Mouse (Mus musculus): ENCODE measurements around the gene Ttc30a2. TPM values are rescaled to one million over a fixed set of nuclear protein-coding genes. Genes with fewer than 3 reads are reported as not detected.
"Not testable (repeated sequence)": the region's sequence is repeated elsewhere in the genome, so short reads cannot be mapped to it uniquely, and the experiment has no call there.

Ttc30a2 gene
- total RNA-seq, 2 experiments from 2014 or later = 1.7 to 1.9 TPM

DNA sequence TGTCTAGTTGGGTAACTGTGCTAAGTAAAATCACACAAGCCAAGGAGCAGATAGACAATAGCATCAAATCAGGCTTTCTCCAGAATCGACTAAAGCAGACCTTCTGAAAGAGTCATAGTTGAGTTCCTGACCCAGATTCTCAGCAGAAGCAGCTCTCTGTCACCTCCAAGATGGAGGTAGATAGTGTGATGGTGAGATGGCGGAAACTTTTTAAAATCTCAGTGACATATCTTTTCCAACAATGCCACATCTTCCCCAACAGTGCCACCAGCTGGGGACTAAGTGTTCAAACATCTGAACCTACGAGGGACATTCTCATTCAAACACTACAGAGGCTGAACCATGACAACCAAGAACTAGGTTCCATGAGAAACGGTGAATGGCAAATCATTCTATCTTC, 4.7 kb upstream of the Ttc30a2 start:
- no peak for DNase-seq (ENCODE audit: low spot score)
- intact Hi-C loops (cut with DNase I) = no loop called here

DNA sequence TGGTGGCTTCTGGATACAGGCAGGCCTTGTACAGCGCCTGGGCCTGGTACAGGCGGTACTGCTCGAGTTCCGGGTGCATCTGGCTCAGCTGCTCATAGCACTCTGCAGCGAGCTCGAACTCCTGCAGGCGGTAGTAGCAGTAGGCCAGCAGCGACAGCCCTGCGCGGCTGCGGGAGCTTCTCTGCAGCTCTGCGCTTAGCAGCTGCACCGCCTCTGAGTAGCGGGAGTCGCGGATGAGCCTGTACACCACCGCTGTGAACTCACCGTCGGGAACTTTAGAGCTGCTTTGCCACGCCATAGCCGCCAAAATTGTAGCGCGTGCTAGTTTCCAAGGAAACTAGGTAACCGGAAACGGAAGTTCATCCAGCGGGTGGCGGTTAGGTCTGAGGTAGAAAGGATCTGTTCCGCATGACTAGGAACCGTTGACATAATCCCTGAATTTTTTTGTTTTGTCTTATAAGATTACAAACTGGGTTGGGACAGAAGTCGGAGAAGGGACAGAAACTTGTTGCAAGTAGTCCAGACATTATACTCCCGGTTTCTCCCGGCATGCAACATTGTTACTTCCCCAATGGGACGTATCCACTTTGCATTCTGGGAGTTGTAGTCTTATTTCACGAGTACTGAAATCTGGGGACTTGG, 3.6 kb upstream of the Ttc30a2 start, which contains the start of gene Ttc30a1:
Gene Ttc30a1, minus strand, starts transcription at position 528 of the 642 bp plus-strand sequence.
- intact Hi-C loops (cut with DNase I) = not testable (repeated sequence)

DNA sequence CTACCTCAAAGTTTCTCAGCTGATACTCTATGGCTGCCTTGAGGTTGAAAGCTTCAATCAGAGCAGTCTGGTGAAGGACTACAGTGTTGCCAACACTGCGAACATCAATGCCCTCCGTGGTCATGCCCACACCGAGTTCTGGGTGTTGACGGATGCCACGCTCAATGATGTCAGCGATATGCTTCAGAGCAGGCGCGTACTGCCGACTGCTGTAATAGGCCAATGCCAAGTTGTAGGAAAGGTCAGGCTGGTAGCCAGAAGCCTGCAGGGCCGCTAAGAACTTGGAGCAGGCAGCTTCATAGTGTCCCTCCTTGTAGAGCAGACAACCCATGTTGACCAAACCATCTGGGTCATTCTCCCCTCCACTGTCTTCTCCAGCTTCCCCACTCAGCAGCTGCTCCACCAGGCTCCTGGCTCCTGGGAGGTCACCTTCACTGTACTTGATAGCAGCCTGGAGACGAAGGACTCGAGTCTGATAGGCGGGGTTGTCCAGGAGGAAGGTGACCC, 3.0 kb upstream of the Ttc30a2 start:
- intact Hi-C loops (cut with DNase I); DNase-seq (ENCODE audit: low spot score): not testable (repeated sequence)

More for the DNA sequence above, 3.6 kb upstream of the Ttc30a2 start, which contains the start of gene Ttc30a1:
- DNase-seq (ENCODE audit: low spot score) = peak; percentile 55

DNA sequence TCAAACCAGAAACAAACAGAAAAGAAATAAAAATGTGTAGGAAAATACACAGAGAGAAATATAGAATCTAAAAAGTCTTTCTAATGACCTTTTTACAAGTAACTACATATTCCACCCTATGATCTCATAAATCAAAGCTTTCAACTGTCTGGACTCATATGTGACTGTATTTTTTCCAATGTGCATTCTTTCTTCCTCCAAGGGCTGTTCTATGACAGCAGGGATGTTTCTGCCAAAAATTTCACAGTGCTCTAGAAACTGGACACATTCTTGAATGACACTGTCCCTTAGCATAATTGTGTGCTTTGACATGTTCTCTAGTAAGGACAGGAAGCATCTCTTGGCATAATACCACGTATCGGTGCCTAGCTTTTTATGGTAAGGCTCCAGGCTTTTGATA, 1.9 kb downstream of the Ttc30a2 start:
- intact Hi-C loops (cut with DNase I); DNase-seq (ENCODE audit: low spot score): not testable (repeated sequence)

DNA sequence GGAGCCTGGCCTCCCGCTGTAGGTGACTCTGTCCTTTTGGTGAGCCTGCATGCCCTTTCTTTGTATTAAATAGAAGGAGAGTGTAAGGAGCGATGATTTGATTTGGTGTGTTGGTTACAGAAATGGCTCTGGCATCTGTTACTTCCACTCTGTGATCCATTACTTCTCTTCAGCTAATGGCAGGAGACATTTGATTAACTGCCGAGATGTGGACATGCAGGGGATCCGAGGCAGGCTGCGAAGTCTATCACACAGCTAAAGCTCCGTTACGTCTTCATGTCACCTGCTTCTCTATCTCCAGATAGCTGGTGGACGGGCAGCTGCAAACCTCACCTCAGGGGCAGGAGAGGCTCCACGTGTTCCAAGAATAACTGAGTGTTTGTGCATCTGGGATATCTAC, 3.8 kb downstream of the Ttc30a2 start:
- intact Hi-C loops (cut with DNase I) = loop anchor here (5.0 kb wide), 1 partner anchor 37 kb away; the partner anchor contains the start of gene Ttc30b
- DNase-seq (ENCODE audit: low spot score) = no peak

DNA sequence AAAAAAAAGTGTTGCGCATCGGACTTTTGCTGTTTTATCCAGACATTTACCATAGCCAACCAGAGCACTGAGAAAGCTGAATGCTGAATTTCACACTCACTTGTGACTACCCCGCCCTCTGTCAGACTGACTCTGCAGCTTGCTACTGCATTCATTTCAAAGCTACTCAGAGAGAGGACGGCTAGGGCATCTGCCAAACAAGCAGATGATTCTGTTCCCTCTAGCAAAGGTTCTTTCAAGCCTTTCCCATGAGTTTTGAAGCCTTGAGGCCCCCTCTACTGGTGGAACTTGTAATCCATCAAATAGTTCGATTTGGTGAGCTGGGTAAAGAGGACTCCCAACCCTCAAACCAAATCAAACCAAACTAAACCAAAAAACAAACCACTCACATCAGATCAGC, 13.0 kb downstream of the Ttc30a2 start:
- intact Hi-C loops (cut with DNase I) = loop anchor here (1.0 to 5.0 kb wide), 4 partner anchors 38 to 358 kb away; no protein-coding TSS in a partner anchor
- peak; percentile 27 for DNase-seq (ENCODE audit: low spot score)

DNA sequence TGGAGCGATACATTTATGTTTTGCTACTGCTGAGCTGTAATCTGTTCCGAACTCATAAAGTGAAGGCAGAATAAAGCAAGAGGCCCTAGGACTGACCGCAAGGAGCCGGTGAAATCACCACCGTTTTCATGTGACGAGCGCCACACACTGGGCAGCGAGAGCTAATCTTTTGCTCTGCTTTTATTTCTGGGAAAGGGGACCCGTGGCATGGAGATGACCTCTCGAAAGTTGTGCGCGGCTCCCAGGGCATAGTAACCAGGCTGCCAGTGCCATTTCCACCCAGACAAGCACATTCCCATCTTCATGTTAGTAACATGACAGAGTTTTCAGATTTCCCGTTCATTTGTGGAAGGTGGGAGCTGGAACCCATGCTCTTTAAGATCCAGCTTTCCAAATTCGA, 13.5 kb downstream of the Ttc30a2 start:
- peak; percentile 50 for DNase-seq (ENCODE audit: low spot score)
- intact Hi-C loops (cut with DNase I) = loop anchor here (1.0 to 5.0 kb wide), 4 partner anchors 37 to 357 kb away; no protein-coding TSS in a partner anchor

DNA sequence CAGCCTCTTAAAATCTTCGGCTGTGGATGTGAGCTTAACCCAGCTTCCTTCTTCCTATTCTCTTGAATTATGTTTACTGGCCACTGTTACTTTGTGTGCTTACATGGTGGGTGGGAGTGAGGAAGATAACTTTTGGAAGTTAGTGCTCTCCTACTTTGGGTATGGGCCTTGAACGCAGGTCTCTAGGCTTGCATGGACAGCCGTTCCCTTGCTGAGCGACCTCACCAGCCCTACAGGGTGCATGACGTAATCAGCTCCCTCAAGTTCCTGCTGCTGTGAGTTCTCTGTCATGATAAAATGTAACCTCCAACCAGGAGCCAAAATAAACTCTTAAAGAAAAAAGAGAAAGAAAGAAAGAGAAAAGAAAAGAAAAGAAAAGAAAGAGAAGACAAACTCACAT, 13.9 kb downstream of the Ttc30a2 start:
- intact Hi-C loops (cut with DNase I) = loop anchor here (1.0 to 5.0 kb wide), 4 partner anchors 37 to 357 kb away; no protein-coding TSS in a partner anchor
- DNase-seq (ENCODE audit: low spot score) = no peak

DNA sequence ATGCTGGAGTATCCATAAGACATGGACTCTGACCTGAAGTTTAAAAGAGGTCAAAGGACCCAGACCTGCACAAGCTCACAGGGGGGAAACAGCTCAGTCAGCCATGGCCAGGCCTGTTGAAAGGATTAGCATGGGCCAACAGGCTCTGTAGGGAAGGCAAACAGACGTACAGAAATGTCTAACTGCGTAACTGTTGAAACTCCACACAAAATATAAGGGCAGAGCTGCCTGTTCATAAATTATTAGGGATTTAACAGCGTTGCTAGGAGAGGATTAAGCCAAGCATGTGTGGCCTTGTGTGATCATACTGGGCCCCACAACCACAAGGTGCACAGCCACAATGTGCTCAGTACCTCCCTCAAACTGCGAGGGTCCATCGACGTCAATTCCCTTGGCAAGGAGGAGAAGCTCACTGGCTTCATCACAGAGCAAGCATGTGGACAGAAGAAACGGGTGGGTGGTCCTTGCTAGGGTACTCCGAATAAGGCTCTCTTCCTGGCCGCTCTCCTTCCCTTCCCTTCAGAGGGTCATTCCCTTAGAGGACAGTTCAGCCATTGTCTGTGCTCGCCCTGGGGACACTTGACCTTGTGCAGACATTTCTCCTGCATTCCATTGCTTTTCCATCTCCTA, 14.6 kb downstream of the Ttc30a2 start:
- no peak for DNase-seq (ENCODE audit: low spot score)
- intact Hi-C loops (cut with DNase I) = loop anchor here (5.0 kb wide), 3 partner anchors 36 to 356 kb away; no protein-coding TSS in a partner anchor

DNA sequence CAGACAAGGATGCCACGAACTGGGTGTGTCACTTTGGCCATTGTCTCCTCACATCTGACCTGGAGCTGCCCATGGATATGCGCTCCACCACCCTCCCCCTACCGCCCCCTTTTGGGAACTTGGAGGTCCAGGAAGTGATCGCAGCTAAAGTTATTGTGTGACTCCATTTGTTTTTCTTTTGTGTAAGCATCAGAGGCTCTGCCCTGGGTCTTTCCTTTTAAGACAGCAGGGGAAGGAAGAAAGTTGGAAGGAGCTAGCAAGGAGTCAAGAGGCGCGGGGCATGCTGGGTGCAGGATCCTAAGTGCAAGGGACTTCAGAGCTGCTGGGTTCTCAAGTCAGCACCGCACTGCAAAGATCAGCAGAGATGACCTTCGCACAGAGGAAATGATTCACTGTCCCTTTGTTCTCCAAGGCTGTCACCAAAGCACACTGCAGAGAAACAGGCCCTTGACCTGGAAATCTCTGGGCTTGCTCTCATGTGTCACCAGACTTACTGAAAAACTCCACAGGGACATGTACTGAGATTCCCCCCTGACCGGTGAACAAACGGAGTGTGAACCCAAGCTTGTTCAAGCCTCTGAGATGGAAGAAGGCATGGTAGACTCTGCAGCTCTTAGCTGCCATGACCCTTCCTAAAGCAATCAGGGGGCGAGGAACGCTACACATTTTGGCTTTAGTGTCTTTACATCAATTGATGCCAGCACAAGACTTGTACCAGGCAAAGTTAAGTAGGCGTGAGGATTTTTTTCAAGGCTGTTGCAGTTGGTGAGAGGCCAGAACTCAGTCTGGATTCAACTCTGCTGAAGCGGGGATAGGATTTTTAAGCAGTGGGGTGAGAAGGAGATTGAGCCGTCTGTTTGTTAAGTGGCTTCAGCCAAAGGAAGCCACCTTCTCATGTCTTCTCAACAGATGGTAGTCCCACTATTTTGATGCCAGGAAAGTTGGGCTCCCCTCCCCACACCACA, 17.3 kb downstream of the Ttc30a2 start:
- intact Hi-C loops (cut with DNase I) = loop anchor here (5.0 kb wide), 3 partner anchors 33 to 353 kb away; no protein-coding TSS in a partner anchor
- peak; percentile 5 for DNase-seq (ENCODE audit: low spot score)

DNA sequence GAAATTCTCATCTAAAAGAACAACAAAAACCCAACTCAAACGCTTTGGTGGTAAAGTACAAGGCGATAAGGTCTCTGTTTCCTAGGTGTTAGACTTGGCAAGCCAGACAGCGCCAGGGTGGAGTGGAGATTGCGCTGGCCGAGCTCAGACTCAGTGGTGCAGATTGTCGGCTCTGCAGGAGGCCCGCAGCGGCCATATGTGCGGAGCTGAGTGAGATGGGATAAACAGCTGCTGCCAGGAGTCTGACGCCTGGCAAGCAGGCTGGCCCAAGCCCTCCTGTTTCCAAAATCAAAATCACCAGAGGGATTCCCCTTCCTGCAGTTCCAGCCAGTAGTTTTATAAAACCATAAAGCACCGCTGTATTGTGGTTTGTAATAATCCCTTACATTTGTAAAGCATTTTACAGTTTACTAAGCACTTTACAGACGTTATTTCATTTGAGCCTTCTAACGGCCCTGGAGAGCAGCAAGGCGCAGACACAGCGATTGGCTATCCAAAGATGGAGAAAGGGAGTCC, 18.1 kb downstream of the Ttc30a2 start:
- intact Hi-C loops (cut with DNase I) = loop anchor here (5.0 kb wide), 3 partner anchors 33 to 353 kb away; no protein-coding TSS in a partner anchor
- DNase-seq (ENCODE audit: low spot score) = no peak

DNA sequence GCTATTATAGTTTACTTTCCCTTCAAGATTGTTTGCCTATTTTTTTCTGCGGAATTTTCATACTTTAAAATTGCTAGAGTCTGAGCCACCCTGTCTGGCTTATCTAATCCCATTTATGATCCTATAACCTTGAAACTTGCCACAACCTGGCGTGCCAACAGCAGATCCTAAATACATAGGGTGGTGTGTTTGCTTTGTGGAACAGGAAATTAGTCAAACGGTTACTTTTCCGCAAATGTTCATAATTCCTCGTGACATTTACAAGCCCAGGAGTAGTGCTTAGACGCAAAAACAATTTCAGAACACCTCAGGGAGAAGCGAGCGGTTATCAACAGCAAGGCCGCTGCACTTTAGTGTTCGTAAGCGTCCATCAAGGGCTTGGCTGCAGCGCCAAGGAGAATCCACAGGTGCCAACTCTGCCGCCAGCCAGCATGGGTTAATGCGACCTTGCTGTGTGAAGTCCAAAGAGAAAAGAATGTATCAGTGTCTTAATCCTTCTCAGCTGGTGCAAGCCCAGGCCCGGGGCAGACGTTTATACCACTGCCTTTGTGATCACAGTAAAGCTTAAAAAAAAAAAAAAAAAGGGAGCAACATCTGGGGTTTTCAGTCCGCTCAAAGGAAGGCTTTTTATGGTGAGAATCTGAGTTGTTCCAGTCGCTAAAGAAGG, 18.7 kb downstream of the Ttc30a2 start:
- intact Hi-C loops (cut with DNase I) = no loop called here
- no peak for DNase-seq (ENCODE audit: low spot score)

DNA sequence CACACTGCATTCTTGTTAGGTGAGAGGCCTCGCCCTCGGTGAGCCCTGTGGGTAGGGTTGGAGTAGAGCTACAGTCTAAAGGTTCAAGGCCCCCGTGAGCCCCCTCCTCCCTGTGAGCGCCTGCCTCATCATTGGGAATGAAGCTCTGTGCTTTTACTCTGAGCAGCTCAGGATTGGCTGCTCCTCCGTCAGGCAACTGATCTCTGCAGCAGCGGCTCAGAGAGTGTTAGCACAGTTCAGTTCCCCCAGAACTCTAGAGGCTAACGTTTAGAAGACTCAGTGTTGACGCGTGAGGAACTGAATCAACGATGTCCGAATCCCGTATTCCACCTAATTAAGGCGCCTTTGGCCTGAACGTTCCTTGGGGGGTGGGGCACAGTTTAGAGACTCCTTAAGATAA, 22.3 kb downstream of the Ttc30a2 start:
- DNase-seq (ENCODE audit: low spot score) = no peak
- intact Hi-C loops (cut with DNase I) = no loop called here

DNA sequence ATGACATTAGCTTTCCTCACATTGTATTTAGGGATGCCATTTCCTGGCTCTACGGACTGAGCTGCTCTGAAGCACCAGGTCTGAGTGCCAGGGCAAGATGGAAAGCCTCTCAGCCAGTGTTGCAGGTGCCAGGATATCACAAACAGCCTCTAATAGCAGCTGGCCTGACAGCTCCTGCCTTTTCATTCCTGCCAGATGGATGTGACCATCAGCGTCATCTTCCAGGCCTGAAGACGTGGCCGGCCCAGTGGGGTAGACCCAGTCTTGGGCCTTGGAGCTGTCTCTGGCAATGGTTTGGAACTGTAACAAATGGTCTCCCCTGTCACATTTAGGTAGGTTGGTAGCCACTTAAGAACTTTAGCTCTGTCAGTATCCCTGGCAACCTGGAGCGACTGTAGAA, 24.6 kb downstream of the Ttc30a2 start:
- no peak for DNase-seq (ENCODE audit: low spot score)
- intact Hi-C loops (cut with DNase I) = no loop called here

DNA sequence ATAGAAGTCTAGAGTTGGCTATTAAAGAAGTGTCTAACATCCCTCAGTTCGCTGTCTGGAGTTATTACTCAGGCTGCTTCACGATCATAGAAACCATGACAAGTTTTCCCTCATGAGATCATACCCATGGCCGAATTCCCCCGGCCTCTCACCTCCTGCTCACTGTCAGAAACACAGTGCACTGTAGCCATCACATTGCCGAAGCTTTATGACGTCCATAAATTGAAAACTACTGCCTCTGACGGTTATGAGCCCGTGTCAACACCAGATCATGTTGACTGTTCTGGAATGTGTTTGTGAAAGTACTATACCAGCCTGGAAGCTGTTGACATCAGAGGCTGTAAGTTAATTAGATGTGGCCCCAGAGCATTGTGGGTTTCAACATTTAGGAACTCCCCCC, 27.3 kb downstream of the Ttc30a2 start:
- intact Hi-C loops (cut with DNase I) = no loop called here
- DNase-seq (ENCODE audit: low spot score) = no peak

DNA sequence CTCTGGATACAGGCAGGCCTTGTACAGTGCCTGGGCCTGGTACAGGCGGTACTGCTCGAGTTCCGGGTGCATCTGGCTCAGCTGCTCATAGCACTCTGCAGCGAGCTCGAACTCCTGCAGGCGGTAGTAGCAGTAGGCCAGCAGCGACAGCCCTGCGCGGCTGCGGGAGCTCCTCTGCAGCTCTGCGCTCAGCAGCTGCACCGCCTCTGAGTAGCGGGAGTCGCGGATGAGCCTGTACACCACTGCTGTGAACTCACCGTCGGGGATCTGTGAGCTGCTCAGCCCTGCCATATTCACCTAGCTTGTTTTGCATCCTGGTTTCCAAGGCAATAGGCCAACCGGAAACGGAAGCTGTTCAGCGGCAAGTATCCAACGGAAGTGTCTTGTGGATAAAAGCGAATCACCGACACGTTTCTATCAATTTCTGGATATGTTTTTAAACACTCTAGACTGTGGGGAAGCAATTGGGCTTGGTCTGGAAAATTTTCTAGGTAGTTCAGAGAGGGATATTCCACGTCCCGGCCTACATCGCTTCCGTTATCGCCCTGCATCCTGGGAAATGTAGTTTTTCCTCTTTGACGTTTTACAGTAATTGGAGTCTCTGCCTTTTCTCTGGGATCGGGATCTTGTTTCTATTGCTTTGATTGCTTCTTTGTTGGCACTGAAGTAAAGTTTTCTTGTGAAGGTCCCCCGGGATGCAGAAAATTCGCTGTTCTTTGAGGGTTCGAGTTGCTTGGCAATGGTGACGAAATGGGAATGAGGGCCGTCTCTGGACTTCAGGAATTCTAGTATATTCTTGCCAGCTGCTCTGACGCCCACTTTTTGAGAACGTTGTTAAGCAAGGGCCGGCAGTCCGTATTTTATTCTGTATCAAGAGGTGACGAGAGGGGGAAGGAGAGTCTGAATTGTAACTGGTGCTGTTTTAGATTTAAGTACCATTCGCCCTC, 39.6 kb downstream of the Ttc30a2 start, which contains the start of gene Ttc30b:
Gene Ttc30b, minus strand, starts transcription at position 469 of the 947 bp plus-strand sequence.
- DNase-seq (ENCODE audit: low spot score) = peak; percentile 54
- intact Hi-C loops (cut with DNase I) = loop anchor here (5.0 kb wide), 1 partner anchor 34 kb away; no protein-coding TSS in a partner anchor

DNA sequence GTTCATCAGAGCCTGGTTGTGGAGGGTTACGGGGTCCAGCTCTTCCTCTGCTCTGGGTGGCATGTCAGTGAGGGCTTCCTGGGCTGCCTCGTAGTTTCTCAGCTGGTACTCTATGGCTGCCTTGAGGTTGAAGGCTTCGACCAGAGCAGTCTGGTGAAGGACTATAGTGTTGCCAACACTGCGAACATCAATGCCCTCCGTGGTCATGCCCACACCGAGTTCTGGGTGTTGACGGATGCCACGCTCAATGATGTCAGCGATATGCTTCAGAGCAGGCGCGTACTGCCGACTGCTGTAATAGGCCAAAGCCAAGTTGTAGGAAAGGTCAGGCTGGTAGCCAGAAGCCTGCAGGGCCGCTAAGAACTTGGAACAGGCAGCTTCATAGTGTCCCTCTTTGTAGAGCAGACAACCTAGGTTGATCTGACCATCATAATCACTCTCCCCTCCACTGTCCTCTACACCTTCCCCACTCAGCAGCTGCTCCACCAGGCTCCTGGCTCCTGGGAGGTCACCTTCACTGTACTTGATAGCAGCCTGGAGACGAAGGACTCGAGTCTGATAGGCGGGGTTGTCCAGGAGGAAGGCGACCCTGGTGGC, 40.4 kb downstream of the Ttc30a2 start:
- DNase-seq (ENCODE audit: low spot score) = not testable (repeated sequence)
- intact Hi-C loops (cut with DNase I) = loop anchor here (5.0 kb wide), 1 partner anchor 35 kb away; no protein-coding TSS in a partner anchor
